In genomic region chr3:27006844-27007243, GRCm38 (mm10) we compare ENCODE assay signal across 17 mouse cellular contexts.
"Had no signal": no experiment of that assay in that cellular context is flagged by ENCODE, and none has a peak within 500 bp of the region (broad histone marks: within the 10 kb centered on the region; RNA-seq: fewer than 3 reads in every experiment).

No protein-coding gene starts in this region.

- DNase-seq: lung, adult 2 months; lung, postnatal 14 days; lung, postnatal 36 days; right cerebral cortex, postnatal 14 days; thymus, adult 2 months; thymus, postnatal 25 days; thymus, postnatal 4 days had no signal

- H3K9me3 ChIP-seq: lung, embryonic 15.5 days; midbrain, embryonic 15.5 days; stomach, embryonic 15.5 days had no signal

- H3K4me1 ChIP-seq: lung, embryonic 15.5 days; midbrain, embryonic 13.5 days; midbrain, embryonic 15.5 days; neural tube, embryonic 12.5 days; stomach, embryonic 15.5 days had no signal

- H3K4me3 ChIP-seq: lung, embryonic 15.5 days; megakaryocyte, embryonic 14.5 days; midbrain, embryonic 13.5 days; midbrain, embryonic 15.5 days; neural tube, embryonic 12.5 days; stomach, embryonic 15.5 days had no signal

- H3K36me3 ChIP-seq: lung, embryonic 15.5 days; midbrain, embryonic 13.5 days; midbrain, embryonic 15.5 days; neural tube, embryonic 12.5 days; stomach, embryonic 15.5 days had no signal

- ATAC-seq: lung, postnatal 0 days; midbrain, embryonic 13.5 days; midbrain, embryonic 15.5 days had no signal

- H3K27ac ChIP-seq: lung, embryonic 15.5 days; macrophage; midbrain, embryonic 13.5 days; midbrain, embryonic 15.5 days; neural tube, embryonic 12.5 days; stomach, embryonic 15.5 days; stomach, postnatal 0 days had no signal

- H3K4me2 ChIP-seq: lung, embryonic 15.5 days; midbrain, embryonic 11.5 days; midbrain, embryonic 13.5 days; midbrain, embryonic 15.5 days; neural tube, embryonic 12.5 days; stomach, embryonic 15.5 days had no signal

- H3K27me3 ChIP-seq: lung, embryonic 15.5 days; megakaryocyte, embryonic 14.5 days; midbrain, embryonic 13.5 days; midbrain, embryonic 15.5 days; neural tube, embryonic 12.5 days; stomach, embryonic 15.5 days had no signal

- H3K9ac ChIP-seq: lung, embryonic 15.5 days; midbrain, embryonic 13.5 days; midbrain, embryonic 15.5 days; neural tube, embryonic 12.5 days; stomach, embryonic 15.5 days had no signal
